Mouse (Mus musculus) right cerebral cortex, adult 18-20 months (tissue): ENCODE data around the gene Eid1.

Experiments
- DNase-seq: peaks from one replicate; pipeline ENCODE4 v3.0.0; 2022; ENCODE audit warnings: mixed read lengths

Gene Eid1

DNA sequence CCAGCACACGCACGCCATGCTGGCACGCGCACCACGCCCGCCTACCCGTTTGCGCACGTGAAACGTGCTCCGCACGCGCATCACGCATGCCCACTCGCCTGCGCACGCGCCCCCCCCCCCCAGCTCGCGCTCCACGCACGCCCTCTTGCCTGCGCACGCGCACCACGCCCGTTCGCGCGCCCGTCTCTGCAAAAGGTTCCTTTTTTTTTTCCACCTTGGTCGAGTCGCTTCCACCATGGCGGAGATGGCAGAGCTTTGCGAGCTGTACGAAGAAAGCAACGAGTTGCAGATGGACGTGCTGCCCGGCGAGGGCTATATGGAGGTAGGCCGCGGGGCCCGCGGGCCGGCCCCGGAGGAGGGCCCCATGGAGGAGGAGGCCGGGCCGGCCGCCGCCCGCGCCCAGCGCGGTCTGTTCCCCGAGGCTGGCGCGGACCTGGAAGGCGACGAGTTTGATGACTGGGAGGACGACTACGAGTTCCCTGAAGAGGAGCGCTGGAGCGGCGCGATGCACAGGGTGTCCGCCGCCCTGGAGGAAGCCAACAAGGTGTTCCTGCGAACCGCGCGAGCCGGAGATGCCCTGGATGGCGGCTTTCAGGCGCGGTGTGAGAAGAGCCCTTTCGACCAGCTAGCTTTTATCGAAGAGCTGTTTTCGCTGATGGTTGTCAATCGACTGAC, at the start of gene Eid1:
Gene Eid1 (plus strand): TSS at position 139 of the 675 bp plus-strand sequence.
- DNase-seq = peak; percentile 89

DNA sequence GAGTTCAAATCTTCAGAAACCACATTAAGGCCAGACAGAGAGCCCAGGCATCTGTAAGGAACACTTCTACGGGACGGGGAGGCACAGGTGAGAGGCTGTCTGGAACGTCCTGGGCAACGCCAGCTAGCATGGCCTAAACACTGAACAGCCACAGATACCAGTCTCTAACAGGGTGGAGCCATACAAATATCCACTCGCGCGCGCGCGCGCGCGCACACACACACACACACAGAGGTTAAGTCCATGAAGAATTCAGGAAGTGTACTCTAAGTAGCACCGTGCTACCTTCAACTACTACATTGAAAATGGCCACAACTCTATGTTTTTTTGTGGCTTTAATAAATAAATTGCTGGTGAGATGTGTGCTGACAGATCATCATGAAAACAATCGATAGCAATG, 49.7 kb upstream of the Eid1 start:
- DNase-seq = no peak

DNA sequence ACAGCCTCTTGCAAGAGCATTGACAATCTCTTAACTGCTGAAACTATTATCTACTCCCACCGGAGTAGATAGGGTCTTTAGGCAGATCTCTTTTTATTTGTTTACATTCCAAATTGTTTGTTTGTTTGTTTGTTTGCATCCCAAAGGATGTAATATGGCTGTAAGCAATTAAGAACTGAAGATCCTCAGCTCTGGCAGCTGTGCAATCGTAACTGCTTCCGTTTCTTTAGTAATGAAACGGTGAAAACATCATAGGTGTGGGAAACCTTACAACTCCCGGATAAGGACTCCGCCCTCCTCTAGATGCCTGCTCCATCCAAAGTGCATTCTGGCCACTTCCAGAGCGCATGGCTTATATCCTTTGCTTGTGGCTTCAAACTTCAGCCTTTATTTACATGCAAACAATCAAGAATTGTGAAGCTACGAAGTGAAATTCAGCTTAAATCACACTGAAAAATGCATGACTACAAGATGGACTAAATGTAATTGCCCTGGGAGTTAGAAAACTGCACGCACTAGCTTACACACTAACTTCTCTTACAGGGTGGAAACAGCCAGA, 48.7 kb upstream of the Eid1 start:
- no peak for DNase-seq

DNA sequence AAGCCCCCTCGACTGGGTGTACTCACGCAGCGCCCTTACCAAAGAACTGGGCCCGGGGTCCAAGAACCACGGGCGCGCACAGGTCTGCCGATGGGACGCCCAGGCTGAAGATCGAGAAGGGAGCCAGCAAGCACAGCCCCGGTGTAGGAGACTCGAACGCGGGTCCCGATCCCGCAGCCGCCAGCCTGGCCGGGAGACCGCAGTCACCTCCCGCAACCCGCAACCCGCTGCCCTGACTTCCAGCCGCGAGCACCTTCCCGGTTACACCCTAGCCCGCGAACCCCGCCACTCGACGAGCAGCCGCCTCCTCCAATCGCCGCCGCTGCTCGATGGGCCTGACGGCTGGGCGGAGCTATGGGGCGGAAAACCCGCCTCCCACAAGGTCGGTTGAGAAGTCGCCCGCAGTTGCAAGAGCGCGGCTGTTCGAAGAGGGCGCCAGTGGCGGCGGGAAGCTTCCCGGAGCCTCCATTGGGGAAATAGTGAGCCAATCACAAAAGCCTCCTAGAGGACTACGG, 48.0 kb upstream of the Eid1 start, which contains the start of gene Cep152:
Gene Cep152 (minus strand): TSS at position 277 of the 515 bp plus-strand sequence.
- DNase-seq = peak; percentile 99

DNA sequence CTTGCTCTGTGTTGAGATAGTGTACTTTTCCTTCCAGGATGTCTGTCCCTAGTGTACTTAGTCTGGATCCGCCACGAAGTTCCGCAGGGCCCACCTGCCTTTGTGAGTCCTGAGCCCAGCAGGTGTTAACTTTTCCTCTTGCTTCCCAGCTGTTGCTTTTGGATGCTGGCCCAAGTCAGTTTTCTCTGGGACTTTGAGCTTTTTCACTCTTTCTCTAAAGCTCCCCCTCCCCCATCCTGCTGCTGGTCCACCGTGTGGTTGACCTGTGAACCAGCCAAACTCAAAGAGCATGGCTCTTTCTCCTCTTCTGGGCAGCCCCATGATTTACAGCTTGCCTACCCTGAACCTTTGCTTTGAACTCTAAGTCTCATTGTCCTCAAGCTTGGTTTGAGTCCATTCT, 46.4 kb upstream of the Eid1 start:
- no peak for DNase-seq

DNA sequence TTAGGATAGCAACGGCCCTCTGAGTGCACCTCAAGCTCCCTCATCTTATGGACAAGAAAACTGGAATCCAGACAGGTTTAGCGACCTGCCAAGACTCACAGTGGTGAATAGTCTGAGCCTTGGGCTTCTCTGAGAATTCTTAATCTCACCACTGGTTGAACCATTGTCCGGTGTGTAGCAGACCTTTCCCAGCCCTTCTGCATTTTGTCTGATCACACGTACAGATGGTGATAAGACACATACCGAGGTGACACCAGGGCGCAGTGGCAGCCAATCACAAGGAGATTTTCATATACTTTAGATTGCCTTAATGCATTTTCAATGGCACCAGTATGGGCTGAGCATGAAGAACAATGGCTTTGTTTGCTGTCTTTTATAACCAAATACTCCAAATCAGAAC, 44.4 kb upstream of the Eid1 start:
- DNase-seq = no peak

DNA sequence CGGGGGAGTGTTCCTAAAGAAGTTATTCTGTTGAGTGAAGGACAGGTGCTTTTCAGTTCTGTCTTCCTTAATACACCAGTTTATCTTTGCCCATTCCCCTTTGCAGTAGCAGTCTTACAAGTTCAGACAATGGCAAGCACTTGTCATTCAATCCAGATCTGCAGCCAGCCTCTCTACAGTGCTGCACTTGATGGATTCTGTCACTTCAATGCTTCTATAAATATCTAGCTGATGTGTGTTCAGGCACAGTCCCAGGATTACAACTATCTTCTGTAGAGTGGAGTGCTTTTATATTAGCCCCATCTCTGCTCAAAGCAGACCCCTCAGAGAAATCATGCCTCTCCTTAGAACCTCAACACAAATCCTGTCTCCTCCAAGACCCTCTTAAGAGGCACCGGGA, 42.9 kb upstream of the Eid1 start:
- DNase-seq = no peak

DNA sequence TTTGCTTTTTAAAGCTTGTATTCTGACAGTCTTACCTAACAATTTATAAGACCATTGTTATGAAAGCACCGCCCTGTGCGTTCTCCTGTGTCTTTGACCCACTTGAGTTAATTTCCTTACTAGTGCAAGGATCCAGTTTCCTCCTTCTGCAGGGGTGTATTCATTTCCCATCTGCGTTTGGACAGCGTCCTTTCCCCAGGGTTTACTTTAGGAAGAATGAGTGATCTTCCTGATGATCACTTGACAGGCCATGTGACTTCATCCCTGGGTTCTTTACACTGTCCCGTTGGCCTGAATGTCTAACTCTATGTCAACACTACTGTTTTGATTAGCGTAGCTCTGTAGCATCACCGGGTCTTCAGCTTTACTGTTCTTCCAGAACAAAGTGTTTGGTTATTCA, 35.6 kb upstream of the Eid1 start:
- no peak for DNase-seq

DNA sequence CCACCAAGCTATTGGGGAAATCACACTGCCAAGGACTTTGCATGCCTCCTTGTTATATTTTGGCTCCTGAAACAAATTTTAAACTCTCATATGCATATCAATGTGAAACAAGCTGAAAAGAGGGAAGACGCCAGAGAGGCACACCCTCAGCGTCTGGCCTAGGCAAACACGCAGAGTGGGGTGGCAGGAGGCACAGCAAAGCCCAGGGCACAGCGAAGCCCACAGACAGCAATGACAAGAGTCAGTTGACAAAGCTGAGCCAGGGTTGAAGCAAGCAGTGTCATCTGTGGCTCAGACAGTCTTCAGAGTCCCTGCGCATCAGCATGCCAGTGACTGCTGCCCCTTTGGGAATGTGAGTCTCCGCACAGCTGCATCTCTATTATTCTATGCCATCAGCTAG, 28.0 kb upstream of the Eid1 start:
- DNase-seq = no peak

DNA sequence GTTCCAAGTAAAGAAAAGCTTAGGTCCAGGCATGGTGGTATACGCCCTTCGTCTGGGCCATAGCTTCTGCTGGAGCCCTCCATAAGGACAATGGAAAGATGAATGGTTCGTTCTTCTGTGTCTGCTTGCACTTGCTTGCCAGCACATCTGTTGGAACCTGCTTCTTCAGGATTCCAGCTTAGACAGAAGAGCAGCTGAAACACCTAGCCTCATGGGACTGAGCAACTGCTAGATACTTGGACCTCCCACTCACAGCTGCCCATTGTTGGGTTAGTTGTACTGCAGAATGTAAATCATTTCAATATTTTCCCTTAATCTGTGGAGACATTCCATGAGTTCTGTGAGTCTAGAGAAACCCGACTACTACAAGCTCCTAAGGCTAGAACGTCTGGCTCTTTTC, 22.9 kb upstream of the Eid1 start:
- DNase-seq = no peak

DNA sequence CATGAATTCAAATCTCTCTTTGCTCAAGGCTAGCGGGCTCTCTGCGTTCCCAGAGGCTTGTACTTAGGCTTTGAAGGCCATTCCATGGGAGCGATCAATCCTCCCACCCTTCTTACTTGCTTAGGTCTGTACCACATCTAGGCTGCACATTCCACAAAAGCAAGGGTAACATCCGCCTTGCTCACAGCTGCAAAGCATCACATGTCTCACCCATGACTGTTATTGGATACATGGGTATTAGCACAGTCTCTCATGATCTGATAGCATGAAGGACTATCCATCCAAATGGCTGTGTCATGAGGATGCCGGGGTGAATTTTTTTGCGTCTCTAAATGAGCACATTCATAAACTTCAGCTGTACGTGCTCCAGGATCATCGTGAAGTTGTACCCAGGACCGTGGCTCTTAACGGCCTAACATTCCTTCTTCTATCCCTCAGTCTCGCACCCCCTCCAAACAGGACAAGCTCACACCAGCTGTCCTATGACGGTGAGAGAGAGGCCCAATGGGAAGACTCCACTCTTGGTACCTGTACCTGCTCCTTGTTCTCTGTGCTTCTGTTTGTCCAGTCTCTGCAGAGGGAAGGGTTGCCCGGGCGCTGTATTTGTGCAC, 22.0 kb upstream of the Eid1 start:
- DNase-seq = no peak

DNA sequence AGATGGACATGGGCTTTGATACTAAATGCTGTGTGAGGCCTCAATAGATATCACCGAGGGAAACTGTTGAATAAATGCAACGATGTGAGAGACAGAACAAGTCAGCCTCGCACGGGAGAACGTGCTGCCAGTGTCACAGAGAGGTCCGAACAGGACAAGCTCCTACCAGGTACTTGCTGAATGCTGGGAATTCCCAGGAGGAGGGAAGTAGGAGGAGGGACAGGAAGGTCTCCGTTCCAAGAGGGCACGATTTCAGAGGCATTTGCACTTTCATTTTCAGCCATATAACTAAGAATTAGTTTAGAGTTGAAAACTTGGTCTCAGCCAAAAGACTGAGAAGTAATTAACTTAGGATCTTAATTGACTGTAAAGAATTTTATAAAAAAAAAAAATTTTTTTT, 21.3 kb upstream of the Eid1 start:
- no peak for DNase-seq

DNA sequence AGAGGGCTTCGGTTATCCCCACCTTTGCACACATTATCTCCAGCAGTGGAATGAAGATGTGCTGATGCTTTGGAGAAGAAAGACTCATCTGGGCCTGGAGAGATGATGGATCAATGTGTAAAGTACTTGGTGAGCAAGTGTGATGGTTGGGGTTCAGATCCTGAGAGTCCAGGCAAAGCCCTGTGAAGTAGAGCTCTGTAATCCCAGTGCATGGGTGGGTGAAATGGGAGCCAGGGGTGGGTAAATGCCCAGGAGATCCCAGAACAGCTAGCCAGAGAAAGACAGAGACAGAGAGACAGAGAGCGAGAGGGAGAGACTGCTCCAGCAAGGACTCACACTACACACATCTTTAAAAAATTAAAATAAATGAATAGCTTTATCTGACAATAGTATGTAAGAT, 19.6 kb upstream of the Eid1 start:
- no peak for DNase-seq

DNA sequence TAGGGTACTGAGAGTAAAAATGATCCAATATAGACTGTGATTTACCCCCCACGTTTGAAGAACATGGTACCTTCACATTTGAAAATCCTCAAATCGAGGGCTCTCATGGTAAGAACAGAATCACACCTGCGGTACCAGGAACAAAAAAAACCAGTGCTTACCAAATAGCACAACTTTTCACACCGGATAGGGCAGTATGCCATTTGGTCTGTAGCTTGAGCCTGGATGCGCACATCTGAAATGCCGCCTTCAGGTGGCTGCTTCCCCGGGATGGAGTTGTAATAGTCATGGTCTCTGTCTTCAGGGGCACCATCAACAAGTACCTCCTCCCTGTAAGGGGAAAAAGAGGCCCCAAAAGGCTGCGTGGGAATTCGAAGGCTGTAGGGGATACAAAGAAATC, 17.5 kb upstream of the Eid1 start:
- DNase-seq = no peak

DNA sequence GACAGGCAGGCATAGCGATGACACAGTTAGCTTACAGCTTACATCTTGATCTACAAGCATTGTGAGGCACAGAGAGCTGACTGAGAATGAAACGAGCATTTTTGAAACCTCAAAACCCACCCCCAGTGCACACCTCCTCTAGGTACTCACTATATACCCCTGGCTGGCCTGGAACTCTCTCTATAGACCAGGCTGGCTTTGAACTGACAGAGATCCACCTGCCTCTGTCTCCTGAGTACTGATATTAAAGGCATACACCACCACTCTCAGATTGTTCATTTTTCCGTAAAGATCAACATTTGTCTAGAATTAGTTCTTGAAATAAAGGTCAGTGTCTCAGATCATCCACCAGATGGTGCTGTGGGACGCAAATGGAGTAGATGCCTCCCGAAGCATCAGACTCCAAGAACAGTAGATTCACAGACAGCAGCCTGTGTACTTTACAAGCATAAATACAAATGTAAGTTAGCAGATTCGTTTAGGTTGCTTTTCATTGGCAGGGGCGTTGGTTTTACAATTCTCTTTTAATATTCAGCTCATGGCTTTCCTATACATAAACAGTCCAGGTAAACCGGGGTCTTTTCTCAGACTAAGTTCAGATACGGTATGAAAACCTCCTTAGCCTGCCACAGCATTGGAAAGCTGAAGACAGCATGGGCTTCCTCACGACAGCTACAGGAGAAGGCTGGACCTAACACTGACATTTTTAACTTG, 12.9 kb upstream of the Eid1 start:
- peak; percentile 74 for DNase-seq

DNA sequence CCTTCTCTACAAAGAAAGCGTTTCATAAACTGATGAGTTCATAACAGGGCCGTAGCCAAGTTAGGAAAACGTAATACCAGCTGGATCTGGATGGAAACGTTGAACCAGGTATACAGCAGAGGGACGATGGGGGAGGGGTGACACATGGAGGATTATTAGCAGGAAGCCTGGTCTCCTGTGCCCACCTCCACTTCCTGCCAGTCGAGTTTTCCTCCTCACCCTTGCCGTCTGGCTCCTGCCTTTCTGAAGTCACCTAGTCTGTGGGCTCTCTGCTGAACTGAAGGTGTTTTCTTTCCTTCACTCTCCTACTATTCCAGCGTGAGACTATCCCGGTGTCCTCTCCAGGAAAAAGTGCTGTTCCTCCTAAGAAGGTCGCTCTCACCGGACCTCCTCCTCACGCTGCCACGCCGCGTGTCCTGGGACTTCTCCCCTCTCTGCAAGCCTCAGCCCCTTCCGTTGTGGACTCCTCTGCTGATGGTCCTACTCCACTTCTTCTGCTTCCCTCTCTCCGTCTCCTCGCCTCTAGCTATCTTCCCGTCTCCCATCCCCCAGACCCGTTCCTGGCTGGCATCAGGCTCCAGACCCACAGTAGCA, 12.3 kb upstream of the Eid1 start:
- no peak for DNase-seq

DNA sequence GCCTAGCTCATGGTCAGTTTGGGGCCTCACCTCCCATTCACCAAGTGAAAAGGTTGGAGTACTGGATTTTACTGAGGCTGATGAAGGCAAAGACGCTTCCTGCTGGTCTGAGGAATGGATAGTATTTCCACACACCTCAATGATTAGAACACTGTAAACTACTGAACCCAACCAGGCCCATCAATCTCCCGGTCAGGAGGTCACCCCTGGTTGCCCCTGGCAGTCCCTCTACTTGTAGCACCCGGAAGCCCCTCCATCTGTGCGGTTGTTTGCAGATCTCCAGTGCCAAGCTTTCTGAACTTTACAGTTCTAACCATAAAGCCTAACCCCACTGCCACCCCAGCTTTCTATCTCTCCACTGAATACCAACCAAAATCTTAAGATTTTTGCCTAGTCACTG, 11.7 kb upstream of the Eid1 start:
- no peak for DNase-seq

DNA sequence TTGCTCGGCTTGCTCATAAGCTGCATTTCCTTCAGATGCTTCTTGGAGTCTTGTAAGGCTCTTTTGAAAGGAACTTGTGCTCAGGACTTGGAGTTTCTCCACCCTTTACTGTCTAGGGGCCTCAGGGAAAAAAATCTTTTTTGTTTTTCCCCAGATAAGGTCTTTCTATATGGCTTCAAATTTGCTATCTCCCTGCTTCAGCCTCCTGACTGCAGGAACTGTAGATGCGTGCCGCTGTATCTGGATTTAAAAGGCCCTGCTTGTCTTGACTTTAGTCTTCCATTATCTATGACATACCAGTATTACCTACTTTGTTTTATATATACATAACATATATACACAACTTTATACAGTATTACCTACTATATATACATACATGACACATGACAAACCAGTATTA, 10.4 kb upstream of the Eid1 start:
- no peak for DNase-seq

DNA sequence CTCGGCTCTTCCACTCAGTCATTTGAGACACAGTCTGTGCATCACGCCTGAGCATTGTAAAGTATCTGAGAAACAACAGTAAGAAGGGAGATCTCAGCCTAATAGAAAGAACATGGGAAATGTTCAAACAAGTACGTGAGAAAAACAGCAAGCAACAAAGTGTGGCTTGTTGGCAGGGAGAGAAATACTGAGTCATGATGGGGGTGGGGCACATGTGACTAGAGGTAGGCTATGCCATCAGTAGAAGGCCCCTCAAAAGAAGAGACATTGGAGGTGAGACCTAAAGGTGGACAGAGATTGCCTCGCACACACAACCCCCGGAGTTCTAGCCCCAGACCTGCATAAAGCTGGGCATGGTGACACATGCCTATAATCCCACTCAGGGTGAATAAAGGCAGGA, 7.7 kb upstream of the Eid1 start:
- no peak for DNase-seq

DNA sequence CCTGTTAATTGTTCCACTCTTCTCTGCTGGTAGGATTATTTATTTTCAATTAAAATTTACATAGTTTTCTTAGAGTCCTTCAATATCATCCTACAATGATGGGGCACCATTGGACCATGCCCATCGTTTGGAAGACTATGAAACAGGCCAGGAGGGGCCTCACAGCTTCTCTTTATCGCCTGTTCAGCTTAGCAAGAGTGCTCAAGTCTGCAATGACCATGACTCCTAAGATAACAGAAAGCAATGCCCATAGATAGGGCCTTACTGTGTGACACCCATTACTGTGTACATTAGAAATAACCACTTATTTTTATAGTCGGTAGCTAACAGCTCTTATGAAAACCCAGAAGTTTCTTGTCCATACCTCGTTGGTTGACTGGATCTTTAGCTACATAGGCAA, 7.0 kb upstream of the Eid1 start:
- DNase-seq = no peak

DNA sequence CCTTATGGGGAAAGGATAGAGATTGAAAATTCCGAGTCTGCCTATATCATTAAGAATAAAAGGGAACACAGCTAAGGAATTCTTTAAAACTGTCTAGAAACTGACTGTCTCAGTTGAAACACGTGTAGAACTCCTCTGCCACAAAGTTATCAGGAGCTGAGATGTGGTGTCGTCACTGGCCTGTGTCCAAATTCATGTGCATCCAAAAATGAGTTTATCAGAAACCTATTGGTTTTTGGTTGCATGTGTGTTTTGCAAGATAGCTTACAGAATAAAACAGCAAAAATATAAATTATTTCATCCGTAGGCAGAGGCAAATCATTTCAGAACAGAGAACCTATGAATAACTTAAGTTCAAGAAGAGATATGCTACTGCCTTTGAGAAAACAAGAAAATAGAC, 6.2 kb upstream of the Eid1 start:
- DNase-seq = no peak

DNA sequence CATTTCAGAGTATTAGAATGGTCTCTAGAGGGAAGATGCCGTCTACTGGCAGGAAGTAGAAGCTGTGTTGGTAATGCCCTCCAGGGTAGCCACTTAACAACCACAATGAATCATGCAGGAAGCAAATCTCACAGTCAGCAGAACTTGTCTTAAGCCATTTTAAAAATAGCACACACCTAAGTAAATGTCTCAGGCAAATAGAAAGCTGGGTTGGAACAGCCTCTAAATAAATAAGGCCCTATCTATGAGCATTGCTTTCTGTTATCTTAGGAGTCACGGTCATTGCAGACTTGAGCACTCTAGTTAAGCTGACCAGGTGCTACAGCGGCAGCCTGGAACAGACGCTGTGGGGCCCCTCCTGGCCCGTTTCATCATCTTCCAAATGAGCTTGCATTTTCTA, 5.7 kb upstream of the Eid1 start:
- DNase-seq = no peak

DNA sequence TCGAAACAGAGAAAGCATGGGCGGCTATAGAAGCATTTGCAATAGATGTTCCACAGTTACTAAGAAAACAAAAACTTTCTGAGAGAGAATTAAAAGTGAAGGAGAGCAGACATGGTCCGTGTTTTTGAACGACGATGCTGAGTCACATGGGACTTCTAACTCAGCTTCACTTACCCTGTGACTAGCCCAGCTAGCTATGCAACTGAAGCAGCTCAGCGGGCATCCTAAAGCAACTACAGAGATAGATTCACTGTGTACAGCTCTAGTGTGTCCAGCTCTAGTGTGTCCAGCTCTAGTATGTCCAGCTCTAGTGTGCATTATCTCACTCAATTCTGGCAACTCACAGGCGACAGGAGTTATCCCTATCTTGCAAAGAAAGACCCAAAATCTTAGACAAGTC, 5.2 kb upstream of the Eid1 start:
- no peak for DNase-seq

DNA sequence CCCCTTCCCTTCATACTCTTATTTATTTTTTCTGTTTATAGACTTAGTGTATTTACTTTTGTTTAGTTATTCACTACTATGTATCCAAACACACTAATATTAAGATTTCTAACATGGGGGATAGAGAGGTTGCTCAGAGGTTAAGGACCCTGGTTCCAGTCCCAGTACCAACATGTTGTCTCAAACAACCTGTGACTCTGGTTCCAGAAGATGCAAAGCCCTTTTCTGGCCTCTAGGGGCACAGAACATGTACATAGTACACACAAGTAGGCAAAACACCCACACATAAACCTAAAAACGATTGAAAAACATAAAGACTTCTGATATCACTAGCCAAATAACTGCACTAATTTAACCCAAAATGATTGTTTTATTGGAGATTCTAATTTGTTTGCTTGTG, 2.0 kb upstream of the Eid1 start:
- no peak for DNase-seq
